Mouse (Mus musculus) midbrain, embryonic 11.5 days (tissue): ENCODE measurements around the gene Gm21488. TPM values are rescaled to one million over a fixed set of nuclear protein-coding genes. Genes with fewer than 3 reads are reported as not detected.
"Not testable (repeated sequence)": the region's sequence is repeated elsewhere in the genome, so short reads cannot be mapped to it uniquely, and the experiment has no call there.

Experiments used
- ATAC-seq: fragments of 200-750 bp; cut with Nextera tagmentation; 2 replicates; pipeline ENCODE4 v1.8.0; 2017; ENCODE audit warnings: moderate TSS enrichment, moderate library complexity; ENCODE audit not compliant: low FRiP score
- DNase-seq: peaks from one replicate; pipeline ENCODE4 v3.0.0; 2015; ENCODE audit warnings: low spot score; ENCODE audit errors: missing footprints
- H3K27ac ChIP-seq: fragments of 300-500 bp; sonication (generic); 2 replicates; pipeline ENCODE4 v1.5.1; 2014; ENCODE audit warnings: low read depth, low read length
- H3K27me3 ChIP-seq: fragments of 300-500 bp; sonication (generic); 2 replicates; pipeline ENCODE4 v1.6.1; 2014; ENCODE audit warnings: mild to moderate bottlenecking, low read length, moderate library complexity, mixed read lengths; ENCODE audit not compliant: control insufficient read depth, insufficient read depth
- H3K36me3 ChIP-seq: fragments of 300-500 bp; sonication (generic); 2 replicates; pipeline ENCODE4 v1.6.1; 2014; ENCODE audit warnings: mild to moderate bottlenecking, low read length, moderate library complexity, mixed read lengths; ENCODE audit not compliant: control insufficient read depth, insufficient read depth
- H3K4me1 ChIP-seq: fragments of 300-500 bp; sonication (generic); 2 replicates; pipeline ENCODE4 v1.6.1; 2014; ENCODE audit warnings: low read length; ENCODE audit not compliant: control insufficient read depth, insufficient read depth
- H3K4me2 ChIP-seq: fragments of 300-500 bp; sonication (generic); 2 replicates; pipeline ENCODE4 v1.6.1; 2014; ENCODE audit warnings: mild to moderate bottlenecking, moderate library complexity
- H3K4me3 ChIP-seq: fragments of 300-500 bp; sonication (generic); 2 replicates; pipeline ENCODE4 v1.5.1; 2014; ENCODE audit warnings: low read depth, low read length
- H3K9ac ChIP-seq: fragments of 300-500 bp; sonication (generic); 2 replicates; pipeline ENCODE4 v1.6.1; 2014; ENCODE audit warnings: low read length
- H3K9me3 ChIP-seq: fragments of 300-500 bp; sonication (generic); 2 replicates; pipeline ENCODE4 v1.6.1; 2016; ENCODE audit warnings: low read length; ENCODE audit not compliant: control insufficient read depth
- WGBS: fragments of 180-500 bp; shearing (Covaris S2); extraction: QIAGEN DNeasy Blood & Tissue Kit; methylation state at CpG from one replicate; pipeline ENCODE4 v1.1.7; 2014; 5-methylcytosine and 5-hydroxymethylcytosine counted together
- polyA plus RNA-seq: library from polyadenylated mRNA; unstranded; fragments of >200 nt; fragmentation: Nextera tagmentation; extraction: Ambion mirVana; gene quantifications from 2 replicates; pipeline ENCODE4 v1.2.1, GENCODE M21; 2014

Gm21488 gene
- polyA plus RNA-seq = not detected in 2 replicates

DNA sequence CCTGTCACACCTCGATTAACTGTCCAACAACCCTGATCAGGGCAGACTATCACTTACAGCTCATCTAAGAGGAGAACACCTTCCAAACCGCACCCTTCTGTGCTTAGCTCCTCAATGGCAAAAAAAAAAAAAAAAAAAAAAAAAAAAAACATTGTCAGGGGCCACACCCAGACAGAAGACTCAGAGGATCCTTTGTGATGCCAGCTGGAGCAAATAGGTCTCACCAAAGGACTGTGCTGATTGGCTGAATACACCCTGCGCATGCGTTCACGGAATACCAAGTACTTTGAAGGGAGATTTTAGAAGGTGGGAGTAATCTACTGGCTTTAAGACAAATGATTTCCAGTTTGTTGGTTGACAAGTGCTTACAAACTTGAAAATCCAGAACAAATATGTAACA is at the start of gene Gm21488:
Gene Gm21488, minus strand, starts transcription at position 101 of the 400 bp plus-strand sequence.
- DNase-seq = not testable (repeated sequence)

More for the DNA sequence above, at the start of gene Gm21488:
- not testable (repeated sequence) for H3K4me2 ChIP-seq, ATAC-seq, H3K9me3 ChIP-seq, H3K4me1 ChIP-seq, H3K27ac ChIP-seq, H3K9ac ChIP-seq, H3K4me3 ChIP-seq, H3K36me3 ChIP-seq, H3K27me3 ChIP-seq
- no CpG with 5 or more reads among the region's 5 CpGs for WGBS
